Mouse (Mus musculus) thymus, postnatal 25 days (tissue): ENCODE data around the gene Cryzl2.
A peak's percentile ranks its signal among the peaks of the same experiment; 100 is the strongest.

Experiments used
- DNase-seq: peaks from one replicate; pipeline ENCODE4 v3.0.0; 2022

Cryzl2 gene

DNA sequence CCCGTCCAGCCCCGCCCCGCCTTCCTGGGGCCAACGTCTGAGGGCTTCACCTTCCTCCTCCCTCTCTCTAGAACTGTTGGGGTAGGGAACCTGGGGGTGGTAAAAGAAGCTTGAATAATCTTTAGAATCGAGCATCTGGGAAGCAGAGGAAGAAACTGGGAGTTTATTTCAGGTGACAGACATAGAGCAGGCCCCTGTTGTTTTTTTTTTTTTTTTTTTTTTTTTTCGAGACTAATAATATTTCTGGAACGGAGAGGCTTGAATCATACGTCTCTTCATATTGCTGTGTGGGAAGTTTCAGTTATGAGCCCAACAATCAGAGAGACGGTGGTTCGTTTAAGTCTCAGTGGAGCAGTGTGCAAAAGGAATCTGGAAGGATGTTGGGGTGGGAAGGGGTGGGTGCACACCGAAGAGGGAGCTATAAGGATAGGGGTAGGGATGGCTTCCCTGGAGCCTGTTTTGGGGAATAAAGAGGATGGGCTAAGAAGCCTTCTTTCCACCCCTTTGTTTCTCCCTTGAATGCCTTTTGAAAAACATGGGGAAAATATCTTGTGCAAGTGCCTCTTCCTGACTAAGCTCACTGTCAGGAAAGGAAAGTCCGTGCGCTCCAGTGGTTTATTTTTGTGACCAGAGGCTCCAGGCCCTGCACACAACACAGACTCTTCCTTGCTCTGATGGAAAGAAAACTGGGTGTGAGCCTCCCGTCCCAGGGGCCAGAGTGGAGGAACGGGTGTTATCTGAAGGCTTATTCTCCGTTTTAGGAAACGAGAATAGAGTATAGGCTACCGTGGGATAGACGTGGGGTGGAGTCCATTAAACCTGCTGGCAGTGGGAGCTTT, 14.4 kb upstream of the Cryzl2 start:
- DNase-seq = no peak

DNA sequence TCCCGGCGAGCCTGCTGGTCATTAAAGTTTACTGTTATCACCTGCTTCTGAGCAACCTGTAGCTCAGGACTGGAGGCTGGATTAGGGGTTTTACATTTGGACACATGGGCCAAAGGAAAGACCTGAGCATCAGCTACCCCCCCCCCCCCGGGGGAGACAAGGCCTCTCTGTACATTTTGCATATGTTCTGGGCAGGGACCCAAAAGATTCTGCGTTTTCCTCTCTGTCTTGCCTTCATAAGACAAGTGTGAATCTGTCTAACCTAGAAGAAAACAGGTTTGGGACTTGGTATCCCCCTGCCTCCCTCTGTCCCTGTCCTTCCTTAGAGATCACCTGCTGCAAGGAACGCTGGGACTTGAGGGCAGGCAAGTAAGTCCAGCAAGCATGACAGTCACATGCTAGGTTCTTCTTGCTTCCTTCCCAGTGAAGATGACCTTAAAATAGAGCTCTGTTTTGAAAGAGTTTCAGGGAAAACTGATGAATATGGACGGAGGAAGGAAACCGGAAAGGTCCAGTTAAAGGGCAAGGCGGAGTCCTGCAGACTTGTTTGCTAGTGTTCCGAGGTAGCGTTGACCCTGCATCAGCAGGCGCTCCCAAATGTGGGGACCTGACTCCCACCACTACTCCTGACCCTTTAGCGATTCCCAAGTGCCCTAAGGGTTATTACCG, 13.6 kb upstream of the Cryzl2 start:
- no peak for DNase-seq

DNA sequence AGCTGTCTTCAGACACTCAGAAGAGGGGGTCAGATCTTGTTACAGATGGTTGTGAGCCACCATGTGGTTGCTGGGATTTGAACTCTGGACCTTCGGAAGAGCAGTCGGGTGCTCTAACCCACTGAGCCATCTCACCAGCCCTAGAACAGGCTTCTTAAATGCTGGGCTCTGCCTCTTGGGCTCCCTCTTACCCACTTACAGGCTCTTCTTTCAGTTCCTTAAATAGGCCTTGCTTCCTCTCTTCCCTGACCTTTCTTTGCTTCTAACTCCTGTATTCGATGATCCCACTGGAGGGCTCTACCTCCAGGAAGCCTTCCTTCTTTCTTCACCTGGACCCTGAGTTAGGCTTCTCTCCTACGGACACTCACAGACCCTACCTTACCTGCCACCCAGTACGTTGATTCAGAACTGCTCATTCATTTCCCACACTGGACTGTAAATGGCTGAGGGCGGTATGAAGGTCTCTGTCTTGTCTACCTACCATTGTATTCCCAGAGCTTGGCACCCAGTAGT, 12.9 kb upstream of the Cryzl2 start:
- DNase-seq = no peak

DNA sequence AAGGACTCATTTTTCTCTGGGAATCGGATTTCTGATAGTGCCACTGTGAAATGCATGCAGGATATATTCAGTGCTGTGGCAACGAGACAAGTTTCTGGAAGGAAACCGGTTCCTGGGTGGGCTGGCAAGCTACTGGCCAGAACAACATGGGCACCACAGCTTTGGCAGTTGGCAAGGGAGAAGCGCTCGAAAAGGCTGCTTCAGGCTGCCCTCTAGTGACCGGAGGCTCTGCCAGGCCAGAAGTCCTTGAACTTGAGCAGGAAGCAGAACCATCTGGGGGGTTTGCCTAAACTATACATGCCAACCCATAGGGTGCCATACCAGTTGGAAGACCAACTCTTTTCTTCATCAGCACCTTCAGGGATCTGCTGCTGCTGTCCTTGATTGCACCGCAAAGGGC, 12.1 kb upstream of the Cryzl2 start:
- DNase-seq = peak; percentile 11

DNA sequence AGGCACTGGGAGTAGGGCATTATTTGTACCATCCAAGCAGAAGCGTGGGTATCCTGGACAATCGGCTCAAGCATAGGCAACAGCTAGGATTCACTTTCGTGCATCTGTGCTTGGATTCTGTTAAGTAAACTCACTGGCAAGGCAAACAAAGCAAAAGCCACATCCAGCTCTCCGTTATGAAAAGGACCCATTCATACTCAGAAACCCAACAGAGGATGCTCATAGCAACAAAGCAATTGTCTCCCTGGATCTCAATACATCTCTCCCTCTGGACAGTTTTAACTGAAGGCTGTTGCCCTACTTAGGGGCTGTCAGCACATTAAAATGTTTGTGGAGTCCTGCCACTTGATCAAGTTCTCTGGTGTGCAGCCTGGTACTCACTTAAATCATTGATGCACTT, 11.2 kb upstream of the Cryzl2 start:
- no peak for DNase-seq

DNA sequence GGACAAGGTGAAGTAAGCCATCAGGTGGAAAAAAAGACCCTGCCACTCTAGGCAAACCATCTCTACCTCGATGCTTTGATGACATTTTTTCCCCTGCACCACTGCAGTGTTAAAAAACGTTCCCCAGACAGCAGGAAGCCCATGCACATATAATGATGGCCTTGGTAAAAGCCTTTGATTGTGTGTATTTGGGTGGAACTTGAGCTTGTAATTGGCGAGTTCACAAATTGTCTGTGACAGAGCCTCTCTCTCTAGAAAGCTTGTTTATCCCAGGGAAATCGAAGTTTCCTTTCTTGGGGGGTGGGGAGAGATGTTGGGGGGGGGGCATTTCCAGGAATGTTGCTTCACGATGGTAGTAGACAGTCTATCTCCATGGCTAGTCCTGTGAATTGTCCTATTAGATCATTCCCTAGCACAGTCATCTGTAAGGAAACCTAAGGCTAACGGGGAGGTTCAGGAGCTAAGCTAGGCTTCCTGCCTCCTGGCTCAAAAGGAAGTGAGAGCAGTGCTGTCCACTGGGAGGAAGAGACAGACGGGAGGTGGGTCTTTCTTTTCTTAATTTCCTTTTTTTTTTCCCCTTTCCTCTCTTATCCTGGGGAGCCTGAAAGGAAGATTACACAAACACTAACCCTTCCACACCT, 10.1 kb upstream of the Cryzl2 start:
- DNase-seq = no peak

DNA sequence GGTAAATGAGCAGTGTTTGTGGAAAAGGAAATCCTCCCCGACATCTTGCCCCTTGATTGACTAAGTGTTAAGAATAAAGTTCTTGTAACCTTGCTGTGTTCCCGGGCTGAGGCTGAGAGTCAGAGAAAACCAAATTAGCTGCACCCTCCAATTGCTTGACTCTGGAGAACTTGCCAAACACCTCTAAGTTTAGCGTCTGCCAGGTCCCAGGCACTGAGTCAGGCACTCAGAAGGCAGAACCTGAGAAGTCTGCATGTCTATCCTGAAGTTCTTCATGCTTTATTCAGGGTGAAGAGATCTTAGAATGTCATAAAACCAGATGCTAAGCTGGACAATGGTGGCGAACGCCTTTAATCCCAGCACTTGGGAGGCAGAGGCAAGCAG, 9.6 kb upstream of the Cryzl2 start:
- no peak for DNase-seq

DNA sequence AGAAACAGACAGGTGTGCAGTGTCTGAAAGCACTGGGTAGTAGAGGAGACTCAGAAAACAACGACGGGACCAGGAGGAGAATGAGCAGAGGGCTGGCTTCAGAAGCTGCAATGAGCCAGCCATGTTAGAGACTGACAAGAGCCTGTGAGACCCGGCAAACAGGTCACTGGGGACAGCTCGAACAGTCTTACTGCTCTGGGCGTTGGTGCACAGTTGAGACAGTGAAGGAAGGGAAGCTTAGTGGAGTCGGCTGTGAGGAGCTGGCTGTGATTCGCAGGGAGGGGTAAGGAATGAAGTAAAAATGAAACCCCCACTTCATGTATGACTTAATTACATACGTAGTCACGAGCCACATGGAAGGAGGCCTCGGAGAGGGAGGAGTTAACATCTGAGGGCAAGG, 8.8 kb upstream of the Cryzl2 start:
- DNase-seq = no peak

DNA sequence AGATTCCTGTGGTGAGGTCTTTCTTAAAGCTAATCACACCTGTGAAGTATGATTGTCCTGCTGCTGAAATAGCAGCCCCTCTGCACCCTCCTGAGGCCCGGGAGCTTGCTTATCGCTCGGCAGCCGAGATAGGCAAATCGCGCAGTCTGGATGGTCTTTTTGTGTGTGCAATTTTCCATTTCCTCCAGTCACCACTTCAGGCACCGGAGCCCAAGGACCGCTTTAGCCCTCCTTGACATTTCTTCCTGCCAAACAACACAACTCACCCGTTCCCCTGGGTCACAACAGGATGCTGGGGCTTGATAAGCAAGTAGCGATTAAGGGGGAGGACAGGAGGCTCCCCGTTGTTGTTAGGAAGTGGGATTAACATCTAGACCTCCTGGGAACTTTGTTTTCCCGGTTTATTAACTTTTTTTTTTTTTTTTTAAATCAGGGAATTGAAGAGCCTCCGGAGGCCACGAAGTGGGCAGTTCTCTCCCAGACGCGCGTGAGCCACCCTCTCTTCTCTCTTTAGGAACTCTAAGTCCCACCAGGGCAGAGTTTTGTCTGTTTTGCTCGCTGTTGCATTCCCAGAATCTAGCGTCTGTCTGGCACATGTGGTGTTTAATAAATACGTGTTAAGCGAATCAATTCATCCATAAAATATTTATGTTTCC, 8.3 kb upstream of the Cryzl2 start:
- no peak for DNase-seq

DNA sequence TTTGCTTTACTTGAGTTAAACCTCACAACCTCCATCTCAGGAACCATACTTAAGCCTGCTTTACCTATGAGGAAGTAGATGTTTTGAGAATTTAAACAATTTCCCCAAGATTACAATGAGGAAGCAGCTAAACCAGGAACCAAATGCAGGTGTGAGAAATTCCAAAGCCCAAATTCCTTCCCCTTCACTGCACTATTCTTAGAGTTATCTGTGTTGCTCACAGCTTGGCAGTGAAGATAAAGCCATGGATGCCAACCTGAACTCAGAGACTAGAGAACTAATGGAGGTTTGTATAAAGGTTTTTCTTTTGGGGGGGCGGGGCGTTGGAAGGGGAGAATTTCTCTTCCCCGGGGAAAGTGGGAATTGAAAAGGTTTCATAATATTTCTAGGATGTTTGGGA, 6.1 kb upstream of the Cryzl2 start:
- DNase-seq = no peak

DNA sequence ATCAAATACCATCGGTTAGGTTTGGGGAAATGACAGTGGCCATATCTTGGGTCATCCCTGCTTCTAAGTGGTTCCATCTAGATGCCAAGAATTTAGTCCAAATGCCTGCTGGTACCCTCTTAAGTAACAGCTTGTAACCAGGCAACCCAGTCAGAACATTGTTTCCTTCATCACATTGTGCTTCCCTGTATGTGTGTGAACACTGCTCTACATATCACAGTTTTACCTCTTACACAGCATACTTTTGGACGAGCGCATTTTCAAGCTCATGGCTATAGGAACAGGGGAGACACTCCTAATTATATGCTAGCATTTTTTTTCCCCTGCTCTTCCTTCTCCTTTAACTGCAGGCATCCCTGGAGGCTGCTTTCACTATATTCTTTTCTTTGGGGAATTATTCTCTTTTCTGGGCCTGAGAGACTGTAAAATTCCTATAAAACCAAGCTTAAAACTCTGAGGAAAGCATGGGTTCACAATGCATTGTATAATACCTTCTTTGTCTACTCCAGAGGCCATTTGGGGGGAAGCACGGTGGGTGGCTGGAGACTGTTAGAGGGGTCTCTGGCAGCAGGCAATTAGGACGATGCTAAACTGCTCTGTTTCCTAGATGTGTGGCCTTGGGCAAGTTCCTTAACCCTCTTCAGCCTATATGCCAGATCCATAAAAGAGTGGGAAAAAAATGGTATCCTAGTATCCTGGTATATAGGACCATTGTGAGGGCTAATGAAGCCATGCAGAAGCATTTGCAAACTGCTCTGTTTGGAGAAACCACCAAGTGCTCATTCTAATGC, 5.4 kb upstream of the Cryzl2 start:
- no peak for DNase-seq

DNA sequence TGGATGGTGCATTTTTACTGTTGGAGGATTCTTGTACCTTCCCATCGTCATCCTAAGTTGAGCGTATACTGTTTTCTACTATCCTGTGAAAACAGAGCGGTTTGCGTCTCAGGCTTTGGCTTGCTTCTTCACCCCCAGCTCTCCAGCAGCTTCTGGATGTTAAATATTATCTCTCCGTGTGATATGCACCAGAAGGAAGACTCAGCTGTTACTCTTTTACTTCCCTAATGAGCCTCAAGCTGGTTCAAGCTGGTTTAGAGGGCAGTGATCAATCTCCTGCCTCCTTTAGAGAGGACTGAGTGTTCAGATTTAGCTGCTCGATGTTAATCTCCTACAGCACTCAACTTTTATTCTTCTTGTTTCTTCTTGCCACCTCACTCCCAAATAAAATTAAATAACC, 3.5 kb upstream of the Cryzl2 start:
- DNase-seq = no peak

DNA sequence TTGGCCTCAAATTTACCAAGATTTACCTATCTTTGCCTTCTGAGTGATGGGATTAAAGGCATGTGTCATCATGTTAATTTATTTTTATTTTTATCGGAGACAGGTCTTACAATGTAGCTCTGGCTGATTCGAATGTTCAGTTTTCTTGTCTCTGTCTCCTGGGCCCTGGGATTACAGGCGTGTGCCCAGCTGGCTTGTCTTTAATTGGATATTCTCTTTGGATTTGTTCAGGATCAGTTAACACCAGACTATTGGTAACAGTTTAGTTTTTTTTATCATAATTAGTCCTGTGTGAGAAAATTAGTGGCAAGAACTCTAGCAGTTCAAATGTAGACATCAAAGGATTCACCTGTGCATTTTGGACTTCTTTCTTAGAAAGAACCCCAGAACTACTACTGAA, 588 bp upstream of the Cryzl2 start:
- no peak for DNase-seq

DNA sequence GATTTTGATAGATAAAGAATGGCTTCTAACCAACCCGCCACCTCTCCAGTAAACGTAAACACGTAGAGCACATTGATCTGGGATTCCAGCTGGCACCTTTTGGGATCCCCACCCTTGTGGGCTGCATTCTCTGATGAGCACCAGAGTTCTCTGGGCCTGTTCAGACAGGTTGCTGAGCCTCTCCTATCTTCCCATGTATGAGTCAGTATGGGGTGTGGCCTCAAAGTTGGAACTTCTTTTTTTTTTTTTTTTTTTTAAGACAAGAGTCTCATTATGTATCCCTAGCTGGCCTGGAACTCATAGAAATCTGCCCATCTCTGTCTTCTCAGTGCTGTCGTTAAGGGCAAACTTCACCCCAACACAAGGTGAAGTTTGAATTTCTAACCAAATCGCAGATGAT, 1.5 kb downstream of the Cryzl2 start:
- no peak for DNase-seq

DNA sequence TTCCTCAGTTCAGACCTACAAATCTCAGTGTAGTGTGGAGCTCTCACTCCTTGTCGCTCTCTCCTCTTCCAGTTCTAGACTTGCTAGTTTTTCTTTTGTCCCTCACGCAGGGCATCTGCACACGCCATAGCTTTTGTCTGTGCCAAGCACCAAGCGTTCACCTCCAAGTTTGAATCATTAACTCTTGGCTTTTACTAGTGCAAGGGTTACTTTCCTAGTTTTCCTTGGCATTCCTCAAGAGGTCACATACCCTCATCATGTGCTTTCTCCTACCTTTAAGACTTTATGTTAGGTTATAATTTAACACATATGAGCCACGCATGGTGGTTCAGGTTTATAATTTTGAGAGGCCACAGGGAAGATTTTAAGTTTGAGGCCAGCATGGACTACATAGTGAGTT, 2.9 kb downstream of the Cryzl2 start:
- no peak for DNase-seq

DNA sequence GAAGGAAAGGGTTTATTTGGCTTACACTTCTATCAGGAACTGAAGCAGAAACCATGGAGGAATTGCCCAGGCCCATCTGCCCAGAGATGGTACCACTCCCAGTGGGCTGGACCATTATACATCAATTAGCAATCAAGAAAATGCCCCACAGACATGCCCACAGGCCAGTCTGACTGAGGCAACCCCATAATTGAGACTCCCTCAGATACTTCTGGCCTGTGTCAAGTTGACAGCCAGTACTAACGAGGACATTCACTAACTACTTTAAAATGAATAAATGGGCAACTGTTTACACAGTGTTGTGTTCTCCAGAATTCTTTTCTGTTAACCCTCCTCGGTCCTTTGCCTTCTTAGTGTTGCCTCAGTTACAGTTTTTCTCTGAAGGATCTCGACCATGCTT, 4.0 kb downstream of the Cryzl2 start:
- DNase-seq = no peak

DNA sequence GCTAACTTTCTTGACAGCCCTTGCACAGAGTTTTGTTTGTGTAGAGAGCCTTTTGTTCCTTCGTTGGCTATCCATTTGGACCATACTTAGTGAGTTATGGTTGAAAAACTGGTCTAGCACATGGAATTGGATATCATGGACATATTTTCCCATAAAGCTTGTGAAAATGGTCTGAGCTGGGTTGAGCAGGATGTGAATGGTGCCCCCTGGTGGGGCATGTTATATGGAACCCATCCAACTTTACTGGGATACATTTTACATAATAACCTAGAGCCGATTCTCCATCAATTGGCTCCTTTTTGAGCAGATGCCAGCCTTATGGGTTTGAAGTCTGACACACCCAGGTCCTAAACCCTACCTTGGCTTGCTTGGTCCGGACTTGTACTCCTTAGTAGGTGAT, 6.8 kb downstream of the Cryzl2 start:
- peak; percentile 19 for DNase-seq

DNA sequence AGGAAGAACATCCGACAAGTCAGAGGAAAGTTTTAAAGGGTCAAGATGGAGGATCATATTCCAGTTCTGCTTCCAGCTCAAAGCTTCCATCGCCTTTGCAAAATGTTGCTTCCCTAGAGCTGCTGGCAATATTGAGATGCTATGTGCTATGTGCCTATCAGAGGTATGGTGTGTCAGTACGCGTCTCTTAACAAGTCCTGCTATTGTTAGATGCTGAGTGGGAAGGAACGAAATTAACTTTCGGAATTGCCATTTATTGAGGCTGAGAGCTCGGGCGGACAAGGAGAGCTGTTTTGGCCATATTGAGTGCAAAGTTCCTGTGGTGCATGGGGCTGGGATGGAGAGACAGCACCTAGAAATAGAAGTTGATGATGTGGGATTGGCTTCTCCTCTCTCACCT, 9.5 kb downstream of the Cryzl2 start:
- no peak for DNase-seq

DNA sequence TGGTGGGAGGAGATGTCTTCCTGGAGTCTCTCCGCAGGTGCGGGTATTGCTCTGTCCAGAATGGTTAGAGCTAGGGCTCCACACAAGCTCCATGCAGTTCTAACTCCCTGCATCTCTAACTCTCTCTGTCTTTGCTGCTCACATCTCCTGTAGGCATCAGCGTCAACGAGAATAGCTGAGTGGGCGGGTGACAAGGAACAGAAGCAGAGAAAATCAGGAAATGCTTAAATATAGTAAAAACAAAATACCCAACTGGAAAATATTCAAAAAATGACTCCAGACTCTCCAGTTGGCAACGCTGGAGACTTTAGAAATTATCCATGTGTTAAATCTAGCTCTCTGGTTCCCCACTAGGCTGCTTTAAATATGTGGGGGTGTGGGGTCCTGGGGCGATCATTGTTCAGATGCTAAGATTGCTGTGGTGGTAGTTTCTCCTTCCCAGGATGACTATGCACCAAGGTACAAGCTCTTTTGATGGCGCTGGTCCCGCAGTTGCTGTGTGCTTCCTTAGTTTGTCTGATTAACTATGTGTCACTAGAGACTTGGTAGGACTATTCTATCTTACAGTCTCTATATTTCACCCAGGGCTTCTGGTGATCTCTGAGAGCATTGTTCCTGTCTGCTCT, 12.5 kb downstream of the Cryzl2 start:
- DNase-seq = no peak

DNA sequence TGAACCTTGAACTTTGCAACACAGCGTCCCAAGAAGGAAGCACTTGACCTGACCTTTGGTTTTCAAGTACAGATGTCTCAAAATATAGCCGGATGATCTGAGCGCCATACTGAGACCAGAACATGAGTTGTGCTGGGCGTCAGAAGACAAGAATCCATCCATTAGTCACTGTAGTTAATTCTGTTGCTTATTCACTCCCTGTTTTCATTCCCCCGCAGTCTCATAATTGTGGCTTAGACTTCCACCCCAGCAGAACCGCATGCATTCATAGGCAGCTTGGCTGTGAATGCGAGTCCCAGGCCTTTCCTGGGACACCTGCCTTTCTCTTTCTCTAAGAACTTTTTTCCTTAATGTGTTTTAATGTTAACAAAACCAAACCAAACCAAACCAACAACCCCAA, 14.3 kb downstream of the Cryzl2 start:
- DNase-seq = no peak

DNA sequence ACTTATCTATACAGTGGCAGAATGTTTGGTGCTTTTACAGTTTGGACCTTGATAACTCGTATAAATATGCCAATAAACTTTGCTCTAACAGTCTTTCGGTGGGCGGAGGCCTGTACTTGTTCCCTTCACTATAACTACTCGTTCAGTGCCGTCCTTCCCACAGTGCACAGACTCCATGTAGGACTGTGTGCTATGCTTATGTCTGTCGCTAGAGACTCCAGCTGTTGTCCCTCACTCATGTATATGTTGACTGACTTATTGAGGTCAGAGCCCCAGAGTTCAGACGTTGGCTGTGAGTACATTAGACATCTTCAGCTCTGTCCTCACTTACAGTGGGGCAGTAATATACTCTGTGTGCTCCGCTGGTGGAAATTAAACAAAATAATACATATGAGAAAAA, 16.5 kb downstream of the Cryzl2 start:
- DNase-seq = no peak

DNA sequence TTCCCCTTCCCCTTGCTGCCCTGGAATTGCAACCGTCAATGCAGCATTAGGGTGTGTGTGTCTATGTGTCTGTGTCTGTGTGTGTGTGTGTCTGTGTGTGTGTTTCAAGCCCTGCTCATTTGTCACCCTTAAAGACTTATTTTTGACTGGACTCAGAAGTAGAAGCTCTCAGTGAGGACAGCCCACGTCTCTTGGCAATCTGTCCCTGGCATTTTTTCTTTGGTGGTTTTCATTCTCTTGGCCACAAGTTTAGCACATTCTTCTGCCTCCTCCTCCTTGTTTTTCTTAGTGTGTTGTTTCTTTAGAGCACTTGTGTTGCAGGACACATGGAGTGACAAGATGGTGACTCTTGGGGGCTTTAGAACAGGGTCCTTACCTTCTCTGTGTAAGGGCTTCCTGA, 17.9 kb downstream of the Cryzl2 start:
- no peak for DNase-seq
